Mouse (Mus musculus): ENCODE measurements at regions not wholly inside any gene's neighbourhood (a gene's known extent, or its start where the extent isn't known, plus 50 kb on each side); places are given as distances from the start of the nearest gene placed in this dataset.

DNA sequence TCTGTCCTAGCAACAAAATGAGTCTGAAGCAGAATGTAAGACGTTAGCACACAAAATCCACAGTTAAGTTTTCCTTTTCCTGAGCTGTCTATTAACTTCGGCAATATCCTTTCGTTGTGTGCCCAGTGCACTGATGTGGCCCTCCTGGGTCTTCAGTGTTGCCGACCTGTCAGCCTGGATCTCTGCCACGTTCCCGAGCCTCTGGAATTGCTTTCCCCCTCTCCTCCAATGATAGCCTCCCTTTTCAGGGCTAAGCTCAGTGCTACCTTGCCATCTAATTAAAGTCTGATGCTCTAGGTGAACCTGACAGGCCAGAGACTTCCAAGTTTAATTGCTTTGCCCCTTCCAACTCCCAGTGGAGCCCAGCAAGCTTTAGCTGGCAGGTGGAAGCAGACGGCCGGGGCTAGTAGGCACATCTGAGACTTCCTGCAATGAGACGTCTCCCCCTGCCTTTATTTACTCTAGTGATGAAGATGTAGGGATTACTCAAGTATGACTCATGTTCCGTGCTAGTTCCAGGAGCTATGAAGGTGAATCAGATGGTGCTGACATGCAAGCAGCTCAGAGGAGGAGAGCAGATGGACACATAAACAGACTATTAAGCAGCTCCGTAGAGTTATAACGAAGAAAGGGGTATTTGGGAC, 894.3 kb upstream of the Car8 start:
- DNase-seq (ENCODE audit: low spot score in 2 of 2): no peak

DNA sequence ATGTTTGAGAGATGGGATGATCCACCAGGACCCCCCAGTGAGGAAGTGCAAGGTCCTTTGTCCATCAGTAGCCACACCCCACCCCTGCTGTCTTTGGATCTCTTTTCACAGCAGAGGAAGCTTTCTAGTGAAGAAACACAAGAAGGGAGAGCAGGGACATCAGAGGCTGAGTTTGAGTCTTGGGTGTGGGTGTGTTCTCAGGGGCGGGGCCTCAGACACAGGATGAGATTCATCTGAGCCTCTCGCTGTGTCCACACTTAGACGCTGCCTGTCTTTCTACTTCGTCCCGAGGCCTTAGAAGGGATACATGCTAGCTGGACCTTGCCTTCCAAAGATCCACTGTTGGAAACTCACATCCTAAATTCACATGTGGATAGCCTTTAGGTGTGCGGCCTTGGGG, 893.5 kb upstream of the Car8 start:
- no peak for DNase-seq (ENCODE audit: low spot score in 2 of 2)

DNA sequence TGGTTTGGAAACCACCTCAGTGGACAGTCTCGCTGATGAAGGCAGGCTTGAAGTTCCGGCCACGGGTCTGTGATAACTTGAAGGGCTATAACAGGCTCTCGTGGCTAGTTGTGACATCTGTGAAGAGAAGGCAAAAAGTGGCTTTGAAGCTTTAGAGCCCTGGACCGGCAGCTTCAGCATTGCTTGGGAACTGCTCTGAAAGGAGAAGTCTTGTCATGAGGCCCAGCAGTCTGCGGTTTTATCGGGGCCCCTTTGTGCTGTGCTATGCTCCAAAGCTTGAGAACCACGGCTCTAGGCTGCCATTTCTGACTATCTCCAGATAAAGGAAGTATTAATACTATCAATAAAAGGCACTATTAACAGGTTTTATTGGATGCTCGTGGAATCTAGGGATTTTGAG, 892.8 kb upstream of the Car8 start:
- DNase-seq (ENCODE audit: low spot score in 2 of 2): peak; percentile 53 to 58

DNA sequence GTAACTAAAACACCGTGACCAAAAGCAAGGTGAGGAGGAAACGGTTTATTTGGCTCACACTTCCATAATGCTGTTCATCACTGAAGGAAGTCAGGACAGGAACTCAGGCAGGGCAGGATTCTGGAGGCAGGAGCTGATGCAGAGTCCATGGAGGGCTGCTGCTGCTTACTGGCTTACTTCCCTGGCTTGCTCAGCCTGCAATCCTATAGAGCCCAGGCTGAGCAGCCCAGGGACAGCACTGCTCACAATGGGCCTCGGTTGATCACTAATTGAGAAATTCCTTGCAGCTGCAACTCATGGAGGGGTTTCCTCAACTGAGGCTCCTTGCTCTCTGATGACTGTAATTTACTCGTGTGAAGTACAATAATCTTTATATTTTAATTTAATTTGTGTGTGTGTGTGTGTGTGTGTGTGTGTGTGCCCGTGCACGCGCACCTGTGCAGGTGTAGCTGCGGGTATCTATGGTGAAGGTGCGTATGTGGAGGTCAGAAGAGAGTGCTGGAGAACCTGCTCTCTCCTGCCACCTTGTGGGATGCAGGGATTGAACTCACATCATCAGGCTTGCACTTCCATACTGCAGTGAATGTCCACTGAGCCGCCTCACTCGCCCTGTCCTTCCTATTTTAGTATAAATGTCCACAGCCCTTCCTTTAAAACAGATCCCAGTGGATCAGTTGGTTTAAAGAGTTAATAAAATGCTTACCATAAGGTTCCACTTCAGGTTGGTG, 886.6 kb upstream of the Car8 start:
- DNase-seq (ENCODE audit: low spot score in 2 of 2): no peak

DNA sequence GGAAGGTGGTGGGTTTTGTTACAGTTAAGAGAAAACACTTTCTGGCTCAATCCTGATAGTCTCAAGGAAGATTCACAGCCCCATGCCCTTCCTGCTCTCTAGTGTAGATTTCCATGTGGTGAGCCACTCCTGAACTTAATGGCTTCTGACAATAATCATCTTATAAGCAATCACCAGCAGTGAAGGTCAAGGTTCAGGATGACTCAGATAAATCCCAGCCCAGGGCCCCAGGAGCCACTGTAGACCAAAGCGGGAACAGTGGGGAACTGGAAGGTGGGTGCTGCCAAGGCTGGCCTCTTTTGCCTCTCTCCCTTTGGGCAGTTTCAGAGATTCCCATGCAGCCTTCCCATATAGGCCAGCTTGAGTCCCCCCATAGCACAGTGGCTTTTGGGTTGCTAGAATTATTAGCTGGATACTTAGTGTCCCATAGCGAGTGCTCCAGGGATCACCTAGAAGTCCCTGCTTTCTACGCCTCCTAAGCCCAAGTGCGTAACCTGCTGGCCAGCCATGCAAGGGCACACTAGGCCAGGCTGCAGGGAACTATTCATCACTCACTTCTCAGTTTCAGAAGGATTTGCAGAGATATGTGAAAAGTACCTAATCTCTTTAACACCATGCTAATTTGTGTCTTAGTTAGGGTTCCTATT, 885.9 kb upstream of the Car8 start:
- DNase-seq (ENCODE audit: low spot score in 2 of 2): no peak

DNA sequence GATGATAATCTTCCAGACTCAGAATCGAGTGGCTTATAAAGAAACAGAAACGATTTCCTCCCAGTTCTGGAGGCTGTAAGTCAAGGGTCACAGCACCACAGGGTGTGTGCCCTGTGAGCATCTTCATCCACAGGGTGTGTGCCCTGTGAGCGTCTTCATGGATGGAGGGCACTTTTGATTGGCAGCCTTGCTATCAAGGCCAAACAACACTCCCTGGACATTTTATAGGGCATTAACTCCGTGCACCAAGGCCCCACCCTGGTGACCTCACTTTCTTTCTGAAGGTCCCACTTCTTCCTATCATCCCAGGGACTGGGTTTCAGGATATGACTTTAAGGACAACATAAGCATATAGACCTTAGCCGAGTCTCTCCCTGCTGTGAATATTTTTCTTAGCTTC, 885.3 kb upstream of the Car8 start:
- DNase-seq (ENCODE audit: low spot score in 2 of 2): no peak

DNA sequence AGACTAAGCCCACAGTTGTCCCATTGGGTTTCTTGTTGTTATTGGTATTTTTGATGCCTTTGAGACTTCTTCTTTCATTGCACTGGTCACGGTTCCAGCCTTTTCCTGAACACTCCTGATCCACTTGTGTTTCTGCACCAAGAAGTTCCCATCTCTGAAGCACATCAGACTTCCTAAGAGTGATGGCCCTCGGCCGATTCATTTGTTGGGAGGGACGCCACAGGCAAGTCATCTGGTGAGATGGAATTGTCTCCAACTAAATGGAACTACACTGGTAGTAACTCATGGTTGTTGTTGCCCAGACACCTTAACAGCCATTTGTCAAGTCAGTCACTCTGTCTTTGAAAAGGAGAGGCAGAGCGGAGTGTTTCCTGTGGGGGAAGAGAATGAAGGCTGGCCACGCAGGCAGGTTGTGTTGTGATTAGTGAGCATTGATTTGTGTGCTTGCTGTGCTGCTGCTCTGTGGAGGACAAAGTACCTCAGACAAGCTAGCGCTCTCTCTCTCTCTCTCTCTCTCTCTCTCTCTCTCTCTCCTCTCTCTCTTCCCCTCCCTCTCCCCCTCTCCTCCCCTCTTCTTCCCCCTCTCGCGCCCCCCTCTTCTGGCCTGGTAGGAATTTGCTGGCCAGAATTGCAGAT, 884.7 kb upstream of the Car8 start:
- no peak for DNase-seq (ENCODE audit: low spot score in 2 of 2)

DNA sequence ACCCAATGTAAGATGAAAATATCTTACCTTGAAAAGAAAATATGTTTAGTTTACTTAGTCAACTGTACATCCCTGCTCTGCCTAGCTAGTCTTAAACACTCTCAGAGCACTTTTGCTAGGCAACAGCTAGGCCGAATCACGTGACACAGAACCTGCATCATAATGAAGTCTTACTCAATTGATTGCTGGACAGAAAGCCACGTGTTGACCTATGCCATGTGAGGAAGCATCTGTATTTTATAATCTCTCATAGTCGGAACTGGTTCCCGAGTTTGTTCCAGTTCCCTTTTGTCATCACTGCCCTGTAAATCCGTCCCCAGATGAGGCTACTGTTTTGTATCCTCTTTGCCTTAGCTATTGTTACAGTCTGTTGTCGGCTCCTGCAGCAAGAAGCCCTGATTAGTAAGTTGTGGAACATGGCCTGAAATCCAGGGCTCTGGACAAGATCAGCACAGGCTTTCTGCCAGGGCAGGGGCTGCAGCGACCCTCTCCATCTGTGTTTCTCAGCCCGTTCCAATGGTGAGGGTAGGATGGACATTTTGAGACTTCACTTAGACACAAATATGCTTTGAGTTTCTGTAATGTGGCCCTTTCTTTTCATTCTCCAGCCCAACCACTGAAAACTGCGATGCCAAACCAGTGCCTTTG, 883.9 kb upstream of the Car8 start:
- DNase-seq (ENCODE audit: low spot score in 2 of 2): peak in 1 of 2 experiments; percentile 26

DNA sequence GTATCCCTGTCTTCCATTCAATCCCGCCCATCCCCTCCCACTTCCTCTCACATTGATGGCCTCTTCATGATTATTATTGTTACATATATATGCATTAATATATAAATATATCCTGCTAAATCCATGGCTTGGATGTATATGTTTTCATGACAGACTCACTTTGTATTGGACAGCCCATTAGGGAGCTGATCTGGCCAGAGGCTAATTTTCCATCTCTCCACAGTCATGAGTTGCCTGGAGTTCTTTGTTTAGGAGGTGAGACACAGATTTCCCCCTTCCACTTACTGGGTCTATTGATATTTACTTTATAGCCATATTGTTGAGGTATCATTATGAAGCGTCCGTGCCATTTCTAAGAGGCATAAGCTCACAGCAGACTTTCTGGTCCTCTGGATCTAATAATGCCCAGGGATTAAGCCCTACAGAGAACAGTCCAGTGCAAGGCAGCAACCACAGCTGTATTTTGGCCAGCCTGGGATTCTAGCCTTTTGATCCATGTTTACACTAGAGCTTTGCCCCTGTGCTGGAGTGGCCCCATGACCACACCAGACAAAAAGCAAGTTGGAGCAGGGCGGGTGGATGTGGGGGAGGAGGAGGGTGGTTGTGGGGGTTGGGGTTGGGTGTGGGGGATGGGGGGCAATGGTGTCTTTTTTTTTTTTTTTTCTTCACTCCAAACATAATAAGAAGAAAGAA, 878.3 kb upstream of the Car8 start:
- no peak for DNase-seq (ENCODE audit: low spot score in 2 of 2)

DNA sequence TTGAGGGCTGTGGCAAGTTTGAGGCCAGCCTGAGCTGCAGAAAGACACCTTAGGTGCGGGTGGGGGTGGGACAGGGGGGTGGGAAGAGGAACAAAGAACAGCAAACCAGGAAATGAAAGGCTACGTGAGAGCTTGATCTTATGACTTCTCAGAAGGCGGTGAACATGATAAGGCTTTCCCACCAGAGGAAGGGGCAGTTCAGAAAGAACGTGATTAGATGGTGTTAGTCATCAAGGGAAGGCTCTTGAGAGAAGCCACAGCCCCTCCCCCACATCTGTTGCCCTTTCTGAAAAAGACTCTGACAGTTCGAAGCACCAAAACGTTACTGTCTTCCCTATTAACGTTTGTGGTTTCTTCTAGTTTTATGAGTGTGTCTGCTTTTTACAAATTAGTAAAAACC, 877.0 kb upstream of the Car8 start:
- DNase-seq (ENCODE audit: low spot score in 2 of 2): peak; percentile 35 to 56

DNA sequence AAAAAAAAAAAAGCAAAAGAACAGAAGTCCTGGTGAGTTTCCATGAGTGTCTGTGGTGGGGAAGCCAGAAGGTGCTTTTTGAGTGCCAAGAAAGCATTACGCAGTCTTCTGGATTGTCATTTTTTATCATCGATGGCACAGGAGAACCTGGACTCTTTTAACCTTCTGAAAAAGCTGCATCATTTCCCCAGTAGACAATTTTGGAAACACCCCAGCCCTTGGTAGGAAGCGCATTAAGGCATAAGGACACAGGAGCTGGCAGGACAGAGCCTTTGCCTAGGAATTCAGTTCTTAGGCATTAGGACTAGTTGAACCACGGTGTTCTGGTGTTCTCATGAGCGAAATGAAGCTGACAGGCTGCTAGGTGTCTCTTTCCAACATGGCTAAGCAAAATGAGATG, 875.1 kb upstream of the Car8 start:
- no peak for DNase-seq (ENCODE audit: low spot score in 2 of 2)

DNA sequence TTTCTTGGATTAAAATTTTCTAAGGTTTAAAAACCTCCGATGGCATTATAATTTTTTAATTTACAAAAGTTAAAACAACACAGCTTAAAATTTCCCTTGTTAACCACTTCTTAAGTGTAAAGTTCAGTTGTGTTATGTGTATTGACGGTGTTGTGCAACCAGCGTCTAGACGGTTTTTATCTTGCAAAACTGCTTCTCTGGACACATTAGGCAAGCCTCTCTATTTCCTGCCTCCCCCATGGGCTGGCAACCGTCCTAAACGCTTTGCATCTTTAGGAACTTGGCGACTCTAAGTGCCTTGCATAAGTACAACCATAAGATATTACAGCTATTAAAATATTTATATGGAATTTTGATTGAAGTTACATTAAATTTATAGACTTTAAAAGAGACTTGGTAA, 871.5 kb upstream of the Car8 start:
- DNase-seq (ENCODE audit: low spot score in 2 of 2): peak in 1 of 2 experiments; percentile 54

DNA sequence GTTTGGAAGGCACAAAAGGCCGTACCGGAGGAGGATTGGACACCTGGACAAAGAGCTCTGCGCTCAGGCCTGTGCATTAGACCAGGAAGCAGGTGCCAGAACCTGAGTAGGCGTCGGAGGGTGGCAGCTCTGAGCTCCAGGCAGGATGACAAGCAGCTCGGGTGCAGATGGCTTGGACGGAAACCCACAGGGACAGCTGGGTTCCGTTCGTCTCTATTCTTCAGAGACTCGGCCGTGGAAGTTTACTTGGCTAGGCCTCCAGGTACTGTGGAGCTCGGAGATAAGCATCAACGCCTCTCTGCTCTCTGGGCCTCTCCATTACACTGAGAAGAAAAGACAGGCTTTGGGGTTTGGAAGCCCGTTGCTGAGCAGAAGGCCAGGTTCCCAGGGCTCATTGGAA, 868.5 kb upstream of the Car8 start:
- DNase-seq (ENCODE audit: low spot score in 2 of 2): no peak

DNA sequence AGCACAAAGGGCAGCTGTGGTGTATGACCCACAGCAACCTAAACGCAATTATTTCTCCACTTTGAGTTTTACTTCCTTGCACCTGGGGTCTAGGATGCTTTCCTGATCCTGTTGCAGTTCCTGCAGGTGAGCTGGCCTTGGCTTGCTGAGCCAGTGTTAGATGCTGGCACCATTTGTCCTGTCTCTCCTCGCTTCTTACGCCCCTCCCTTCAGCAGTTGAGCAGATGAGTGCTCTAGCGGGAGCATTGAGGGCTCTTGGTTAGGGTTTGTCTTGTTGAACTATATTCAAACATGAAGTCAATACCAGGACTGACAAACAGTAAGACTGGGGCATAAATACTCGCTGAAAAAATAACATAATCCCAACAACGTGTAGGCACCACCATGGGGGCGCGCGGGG, 867.9 kb upstream of the Car8 start:
- no peak for DNase-seq (ENCODE audit: low spot score in 2 of 2)

DNA sequence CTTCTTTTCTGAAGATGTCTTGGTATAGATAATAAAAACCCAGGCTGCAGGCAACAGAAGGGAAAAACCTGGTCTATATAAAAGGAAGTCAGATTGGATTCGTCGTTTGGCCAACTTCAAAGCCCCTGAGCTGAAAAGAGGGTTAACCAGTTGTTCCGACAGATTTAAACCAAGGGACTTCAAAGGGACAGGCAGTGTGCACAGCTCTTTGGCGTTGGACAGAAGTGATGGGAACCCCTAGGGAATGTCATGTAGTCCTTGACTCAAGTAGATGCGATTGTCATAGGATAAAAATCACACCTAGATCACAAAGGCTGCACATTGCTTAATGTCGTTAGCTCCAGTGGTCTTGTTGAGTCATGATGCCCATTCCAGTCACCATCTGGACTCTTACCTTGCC, 865.8 kb upstream of the Car8 start:
- no peak for DNase-seq (ENCODE audit: low spot score in 2 of 2)

DNA sequence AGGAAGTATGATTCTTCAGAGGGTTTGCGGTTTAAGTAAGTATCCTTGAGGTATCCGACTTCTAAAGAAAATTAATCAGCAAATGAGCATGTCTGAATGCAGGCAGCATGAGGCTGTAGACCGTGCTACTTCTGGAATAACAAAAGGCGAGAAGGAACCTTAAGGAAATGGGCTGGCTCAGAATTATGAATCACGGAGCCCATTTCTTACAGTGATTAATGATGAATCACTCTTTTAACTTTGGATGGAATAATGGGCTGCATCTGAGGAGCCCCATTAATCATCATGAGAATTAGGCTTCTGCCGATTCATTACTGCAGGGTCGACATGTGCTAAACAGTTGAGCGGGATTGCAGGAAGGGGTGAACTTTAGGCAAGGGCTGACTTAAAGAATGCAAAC, 865.1 kb upstream of the Car8 start:
- no peak for DNase-seq (ENCODE audit: low spot score in 2 of 2)

DNA sequence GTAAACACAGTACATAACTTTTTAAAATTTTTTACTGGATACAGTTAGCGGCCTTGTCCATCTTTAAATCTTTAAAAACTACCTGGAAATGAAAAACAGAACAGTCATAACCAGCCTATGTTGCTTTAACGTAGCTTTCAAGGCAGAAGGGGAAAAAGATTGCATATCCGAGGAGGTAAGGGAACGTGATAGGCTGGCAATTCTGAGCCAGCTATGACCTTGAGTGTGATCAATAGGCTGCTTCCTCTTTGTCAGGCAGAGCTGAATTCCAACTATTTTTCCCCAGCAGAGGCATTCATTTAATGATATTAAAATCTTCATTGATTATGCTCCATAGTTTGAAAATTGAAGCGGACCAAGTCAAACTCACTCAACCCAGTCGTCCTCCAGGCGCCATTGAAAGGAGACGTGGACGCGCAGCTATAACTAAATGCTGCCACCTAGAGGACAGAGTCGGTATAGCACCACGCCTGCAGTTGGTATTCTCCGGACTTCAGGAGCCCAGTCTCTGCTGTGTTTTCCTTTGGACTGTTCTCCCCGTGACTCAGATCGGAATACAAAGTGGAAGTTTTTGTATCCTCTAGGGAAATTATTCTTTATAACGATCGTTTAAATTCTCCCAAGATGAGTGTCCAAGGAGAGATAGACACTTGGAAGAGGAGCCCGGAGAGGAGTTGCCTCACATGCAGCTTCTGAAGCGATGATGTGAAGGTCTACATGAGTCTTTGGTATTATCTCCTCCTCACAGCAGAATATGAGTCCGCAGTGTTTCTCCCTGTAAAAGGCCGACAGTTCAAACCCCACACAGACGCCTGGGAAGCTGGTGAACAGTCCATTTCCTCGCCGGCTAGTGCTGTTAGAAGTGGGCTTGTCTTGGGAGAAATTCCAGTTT, 858.2 kb upstream of the Car8 start:
- DNase-seq (ENCODE audit: low spot score in 2 of 2): peak; percentile 42 to 57

DNA sequence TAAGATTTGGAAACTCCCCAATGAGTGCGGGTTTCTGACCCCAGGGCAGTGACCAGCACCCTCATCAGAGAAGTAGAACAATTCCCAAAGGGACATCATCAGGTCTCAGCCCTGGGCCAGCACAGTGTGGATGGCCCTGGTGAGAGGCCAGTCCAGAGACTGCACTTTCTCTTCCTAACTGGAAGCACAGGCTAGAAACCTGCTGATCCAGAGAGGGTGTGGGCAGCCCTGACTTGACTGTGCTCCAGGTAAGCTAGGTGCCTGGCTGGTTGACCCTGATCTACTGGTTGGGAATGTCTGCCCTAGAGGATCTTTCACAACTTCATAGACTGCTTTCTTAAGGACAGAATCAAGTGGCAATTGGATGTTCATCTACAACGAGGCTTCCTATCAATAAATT, 857.4 kb upstream of the Car8 start:
- DNase-seq (ENCODE audit: low spot score in 2 of 2): no peak

DNA sequence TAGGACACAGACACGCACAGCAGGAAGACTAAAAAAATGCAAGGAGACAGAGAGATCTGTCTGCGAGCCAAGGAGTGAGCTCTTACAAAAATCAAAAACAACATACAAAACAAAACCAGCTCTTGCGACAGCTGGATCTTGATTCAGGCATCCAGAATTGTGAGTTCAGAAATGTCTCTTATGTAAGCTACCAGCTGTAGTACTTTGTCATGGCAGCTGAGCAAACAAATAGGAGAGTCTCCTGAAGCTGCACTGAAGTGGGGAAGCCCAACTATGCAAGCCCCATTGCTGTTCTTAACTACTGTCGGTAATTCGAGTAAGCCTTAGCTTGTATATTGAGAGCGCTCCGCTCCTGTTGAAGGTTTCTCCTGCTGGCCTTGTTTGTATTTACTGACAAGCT, 856.8 kb upstream of the Car8 start:
- DNase-seq (ENCODE audit: low spot score in 2 of 2): no peak

DNA sequence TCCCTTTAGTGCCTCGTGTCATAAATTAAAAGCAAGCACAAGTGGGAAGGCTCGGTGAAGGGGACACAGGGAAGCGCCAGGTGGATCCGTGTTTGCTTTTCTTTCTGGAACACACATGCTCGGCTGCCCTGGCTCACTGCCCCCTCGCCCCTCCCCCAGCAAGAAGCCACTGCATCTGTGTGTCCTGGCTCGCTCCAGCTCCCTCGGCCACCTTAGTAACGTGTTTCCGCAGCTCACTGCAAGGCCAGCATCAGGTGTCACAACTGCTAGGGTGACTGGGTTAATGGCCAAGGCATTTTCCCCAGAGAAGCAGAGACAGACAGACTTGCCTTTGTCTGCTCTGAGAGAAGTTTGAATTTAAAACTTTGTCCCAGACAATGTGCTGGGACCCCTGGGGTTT, 855.7 kb upstream of the Car8 start:
- no peak for DNase-seq (ENCODE audit: low spot score in 2 of 2)

DNA sequence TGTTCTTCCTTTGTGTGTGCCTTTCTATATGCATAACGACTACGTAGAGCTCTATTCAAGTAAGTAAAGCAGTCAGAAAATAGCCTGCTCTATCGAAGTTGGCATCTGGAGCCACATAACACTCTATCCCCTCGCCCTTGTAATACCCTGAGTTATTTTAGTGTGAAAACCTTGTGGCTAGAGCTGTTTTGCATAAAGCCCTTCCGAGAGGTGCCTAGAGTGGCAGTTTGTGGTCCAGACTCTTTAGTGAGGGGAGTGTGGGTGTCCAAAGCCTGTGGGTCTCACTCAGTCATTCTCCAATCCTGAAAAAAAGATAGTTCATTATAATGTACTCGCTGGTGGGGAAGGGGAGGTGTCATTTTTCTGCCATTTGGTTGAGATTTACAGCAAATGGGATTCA, 855.2 kb upstream of the Car8 start:
- DNase-seq (ENCODE audit: low spot score in 2 of 2): no peak
